Mouse (Mus musculus) CH12.LX (cell line): ENCODE measurements at regions not wholly inside any gene's neighbourhood (a gene's known extent, or its start where the extent isn't known, plus 50 kb on each side); places are given as distances from the start of the nearest gene placed in this dataset.

Source experiments
- BHLHE40 ChIP-seq: IDR thresholded peaks from 2 replicates; pipeline ENCODE4 v1.6.1; 2011; ENCODE audit warnings: mild to moderate bottlenecking, low read depth, low read length, improper control_type of control experiment
- CTCF ChIP-seq, 2 experiments: IDR thresholded peaks in 1 of 2; conservative IDR thresholded peaks in 1 of 2; 2 replicates each; pipeline ENCODE4 v1.5.1; 2011 to 2012; ENCODE audit warnings: low read depth in 2 of 2, low read length in 2 of 2, improper control_type of control experiment in 1 of 2, inconsistent platforms in 1 of 2, mild to moderate bottlenecking in 1 of 2, moderate library complexity in 1 of 2
- ELF1 ChIP-seq: IDR thresholded peaks from 2 replicates; pipeline ENCODE4 v1.6.1; 2014; ENCODE audit warnings: low read depth, mild to moderate bottlenecking, inconsistent platforms, low read length, improper control_type of control experiment
- EP300 ChIP-seq: IDR thresholded peaks from 2 replicates; pipeline ENCODE4 v1.6.1; 2011; ENCODE audit warnings: low read length, improper control_type of control experiment
- ETS1 ChIP-seq: conservative IDR thresholded peaks from 2 replicates; pipeline ENCODE4 v1.6.1; 2012; ENCODE audit warnings: low read depth, mild to moderate bottlenecking, inconsistent platforms, low read length, improper control_type of control experiment, moderate library complexity
- HCFC1 ChIP-seq: IDR thresholded peaks from 2 replicates; pipeline ENCODE4 v1.6.1; 2012; ENCODE audit warnings: low read depth, mild to moderate bottlenecking, inconsistent platforms, low read length, improper control_type of control experiment
- IRF4 ChIP-seq: IDR thresholded peaks from 2 replicates; pipeline ENCODE4 v1.6.1; 2014; ENCODE audit warnings: low read depth, mild to moderate bottlenecking, inconsistent platforms, low read length, improper control_type of control experiment
- JUND ChIP-seq: conservative IDR thresholded peaks from 2 replicates; pipeline ENCODE4 v1.6.1; 2011; ENCODE audit warnings: low read depth, low read length, improper control_type of control experiment
- MXI1 ChIP-seq: IDR thresholded peaks from 2 replicates; pipeline ENCODE4 v1.6.1; 2011; ENCODE audit warnings: mild to moderate bottlenecking, low read depth, low read length, improper control_type of control experiment
- MYC ChIP-seq: IDR thresholded peaks from 2 replicates; pipeline ENCODE4 v1.6.1; 2011; ENCODE audit warnings: low read depth, mild to moderate bottlenecking, improper control_type of control experiment, low read length
- POLR2A ChIP-seq: IDR thresholded peaks from 2 replicates; pipeline ENCODE4 v1.6.1; 2011; ENCODE audit warnings: low read depth, mild to moderate bottlenecking, improper control_type of control experiment, low read length
- POLR2AphosphoS2 ChIP-seq: IDR thresholded peaks from 2 replicates; pipeline ENCODE4 v1.6.1; 2011; ENCODE audit warnings: low read depth, low read length, improper control_type of control experiment
- UBTF ChIP-seq: IDR thresholded peaks from 2 replicates; pipeline ENCODE4 v1.6.1; 2012; ENCODE audit warnings: low read depth, mild to moderate bottlenecking, inconsistent platforms, low read length, improper control_type of control experiment, moderate library complexity
- USF1 ChIP-seq: IDR thresholded peaks from 2 replicates; pipeline ENCODE4 v1.6.1; 2014; ENCODE audit warnings: low read depth, mild to moderate bottlenecking, inconsistent platforms, low read length, improper control_type of control experiment

DNA sequence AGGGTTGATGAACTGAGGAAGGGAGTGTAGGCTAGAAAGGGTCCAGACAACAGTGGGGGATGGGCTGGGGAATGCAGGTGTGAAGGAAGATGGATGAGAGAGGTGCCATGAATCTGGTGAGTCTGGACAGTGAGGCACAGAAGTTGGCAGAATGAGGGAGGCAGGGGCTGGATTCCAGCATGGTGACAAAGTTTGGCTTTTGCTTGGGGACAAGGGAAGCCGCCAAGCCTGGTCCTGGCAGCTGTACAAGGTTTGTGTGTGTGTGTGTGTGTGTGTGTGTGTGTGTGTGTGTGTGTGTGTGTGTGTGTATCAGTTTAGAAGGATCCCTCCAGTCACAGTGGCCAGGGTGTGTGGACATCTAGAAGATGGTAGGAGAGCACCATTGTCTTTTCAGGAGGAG is 270.4 kb downstream of the Rps24 start:
- TF ChIP-seq JUND: no peak
- no peak for TF ChIP-seq CTCF (conservative IDR thresholded peaks at IDR 0.05 in 1 of 2, IDR thresholded peaks at IDR 0.05 in 1 of 2; ENCODE audit: low read depth in 2 of 2, low read length in 2 of 2)
- no peak for TF ChIP-seq ELF1
- no peak for TF ChIP-seq EP300
- TF ChIP-seq USF1: no peak
- TF ChIP-seq ETS1: no peak
- TF ChIP-seq UBTF: no peak
- TF ChIP-seq POLR2A: no peak
- no peak for TF ChIP-seq IRF4
- no peak for TF ChIP-seq HCFC1
- TF ChIP-seq BHLHE40: no peak
- TF ChIP-seq MXI1: no peak
- no peak for TF ChIP-seq POLR2AphosphoS2
- no peak for TF ChIP-seq MYC
